Mouse (Mus musculus): ENCODE results near the gene Zfp648. TPM values are rescaled to one million over a fixed set of nuclear protein-coding genes. Genes with fewer than 3 reads are reported as not detected.
A peak's percentile ranks its signal among the peaks of the same experiment; 100 is the strongest.

Zfp648 gene
- polyA plus RNA-seq, 1 experiment from 2014 or later, result not detected

GRCm38 (mm10) chr1:154223807-154224207 lies 22.8 kb downstream of the Zfp648 start:
- Histone ChIP-seq H3K4me2 (no peak overlapping the region), H3K4me3 (ENCODE audit: low read depth, low read length) (no peak overlapping the region), H3K27me3 (ENCODE audit: insufficient read depth, low read length) (no peaks in the 10 kb centered on the region), H3K4me1 (ENCODE audit: insufficient read depth) (no peaks in the 10 kb centered on the region), H3K9me3 (ENCODE audit: low read depth, low read length) (no peaks in the 10 kb centered on the region), H3K27ac (ENCODE audit: low read depth) (no peak overlapping the region), H3K36me3 (ENCODE audit: insufficient read depth) (no peaks in the 10 kb centered on the region), H3K9ac (no peak overlapping the region)
- no peak for DNase-seq
- no peak for TF ChIP-seq CTCF (IDR thresholded peaks at IDR 0.05; ENCODE audit: low read depth)
- ATAC-seq (ENCODE audit: insufficient read depth), result no peak
- WGBS, result 52% methylated on average over 1 of the region's 1 CpGs

GRCm38 (mm10) chr1:154232594-154232993 lies 31.6 kb downstream of the Zfp648 start:
- Histone ChIP-seq H3K4me3 (ENCODE audit: low read depth, low read length) (no peak overlapping the region), H3K4me2 (no peak overlapping the region), H3K27ac (ENCODE audit: low read depth) (no peak overlapping the region), H3K27me3 (ENCODE audit: insufficient read depth, low read length) (no peaks in the 10 kb centered on the region), H3K9ac (no peak overlapping the region), H3K4me1 (ENCODE audit: insufficient read depth) (no peaks in the 10 kb centered on the region), H3K9me3 (ENCODE audit: low read depth, low read length) (no peaks in the 10 kb centered on the region), H3K36me3 (ENCODE audit: insufficient read depth) (no peaks in the 10 kb centered on the region)
- no peak for TF ChIP-seq CTCF (IDR thresholded peaks at IDR 0.05; ENCODE audit: low read depth)
- DNase-seq (peak; percentile 22), ATAC-seq (ENCODE audit: insufficient read depth) (no peak)
- WGBS, result 63% methylated on average over 4 of the region's 4 CpGs

- H3K4me3 ChIP-seq (ENCODE audit: low read depth, low read length), result no peak overlapping the region
- no peak overlapping the region for H3K9ac ChIP-seq
- DNase-seq, result no peak
- H3K4me2 ChIP-seq, result no peak overlapping the region
- no peaks in the 10 kb centered on the region for H3K36me3 ChIP-seq (ENCODE audit: insufficient read depth)
- H3K4me1 ChIP-seq (ENCODE audit: insufficient read depth), result no peaks in the 10 kb centered on the region
- WGBS, result 73% methylated on average over 6 of the region's 6 CpGs
- TF ChIP-seq CTCF (IDR thresholded peaks at IDR 0.05; ENCODE audit: low read depth), result no peak
- no peak for ATAC-seq (ENCODE audit: insufficient read depth)
- H3K27me3 ChIP-seq (ENCODE audit: insufficient read depth, low read length), result no peaks in the 10 kb centered on the region
- H3K27ac ChIP-seq (ENCODE audit: low read depth), result no peak overlapping the region
- H3K9me3 ChIP-seq (ENCODE audit: low read depth, low read length), result no peaks in the 10 kb centered on the region
Observed at GRCm38 (mm10) chr1:154233033-154233432, 32.0 kb downstream of the Zfp648 start.

- no peaks in the 10 kb centered on the region for H3K9me3 ChIP-seq (ENCODE audit: low read depth, low read length)
- no peak overlapping the region for H3K4me3 ChIP-seq (ENCODE audit: low read depth, low read length)
- no peak overlapping the region for H3K9ac ChIP-seq
- ATAC-seq (ENCODE audit: insufficient read depth), result no peak
- no peak overlapping the region for H3K4me2 ChIP-seq
- no peak for TF ChIP-seq CTCF (IDR thresholded peaks at IDR 0.05; ENCODE audit: low read depth)
- H3K27ac ChIP-seq (ENCODE audit: low read depth), result no peak overlapping the region
- H3K27me3 ChIP-seq (ENCODE audit: insufficient read depth, low read length), result no peaks in the 10 kb centered on the region
- no peaks in the 10 kb centered on the region for H3K36me3 ChIP-seq (ENCODE audit: insufficient read depth)
- no peak for DNase-seq
- H3K4me1 ChIP-seq (ENCODE audit: insufficient read depth), result no peaks in the 10 kb centered on the region
- 72% methylated on average over 9 of the region's 9 CpGs for WGBS
Observed at GRCm38 (mm10) chr1:154234814-154235213, 33.8 kb downstream of the Zfp648 start.

- DNase-seq (peak; percentile 32), ATAC-seq (ENCODE audit: insufficient read depth) (no peak)
- Histone ChIP-seq H3K9me3 (ENCODE audit: low read depth, low read length) (no peaks in the 10 kb centered on the region), H3K4me1 (ENCODE audit: insufficient read depth) (no peaks in the 10 kb centered on the region), H3K36me3 (ENCODE audit: insufficient read depth) (no peaks in the 10 kb centered on the region), H3K4me3 (ENCODE audit: low read depth, low read length) (no peak overlapping the region), H3K9ac (no peak overlapping the region), H3K27ac (ENCODE audit: low read depth) (no peak overlapping the region), H3K4me2 (no peak overlapping the region), H3K27me3 (ENCODE audit: insufficient read depth, low read length) (no peaks in the 10 kb centered on the region)
- TF ChIP-seq CTCF (IDR thresholded peaks at IDR 0.05; ENCODE audit: low read depth), result peak; percentile 45
Observed at GRCm38 (mm10) chr1:154238876-154239275, 37.9 kb downstream of the Zfp648 start.

- Histone ChIP-seq H3K9ac (no peak overlapping the region), H3K4me3 (ENCODE audit: low read depth, low read length) (no peak overlapping the region), H3K36me3 (ENCODE audit: insufficient read depth) (no peaks in the 10 kb centered on the region), H3K27me3 (ENCODE audit: insufficient read depth, low read length) (no peaks in the 10 kb centered on the region), H3K27ac (ENCODE audit: low read depth) (no peak overlapping the region), H3K9me3 (ENCODE audit: low read depth, low read length) (no peaks in the 10 kb centered on the region), H3K4me2 (no peak overlapping the region), H3K4me1 (ENCODE audit: insufficient read depth) (no peaks in the 10 kb centered on the region)
- WGBS, result 72% methylated on average over 2 of the region's 2 CpGs
- TF ChIP-seq CTCF (IDR thresholded peaks at IDR 0.05; ENCODE audit: low read depth), result no peak
- ATAC-seq (ENCODE audit: insufficient read depth) (no peak), DNase-seq (no peak)
Observed at GRCm38 (mm10) chr1:154251186-154251585, 50.2 kb downstream of the Zfp648 start.

GRCm38 (mm10) chr1:154252739-154253138 lies 51.8 kb downstream of the Zfp648 start:
- no peak for DNase-seq
- no peak for ATAC-seq (ENCODE audit: insufficient read depth)
- no peaks in the 10 kb centered on the region for H3K9me3 ChIP-seq (ENCODE audit: low read depth, low read length)
- H3K4me2 ChIP-seq, result no peak overlapping the region
- no peak overlapping the region for H3K4me3 ChIP-seq (ENCODE audit: low read depth, low read length)
- no peaks in the 10 kb centered on the region for H3K27me3 ChIP-seq (ENCODE audit: insufficient read depth, low read length)
- no peak overlapping the region for H3K9ac ChIP-seq
- WGBS, result 48% methylated on average over 5 of the region's 5 CpGs
- no peaks in the 10 kb centered on the region for H3K36me3 ChIP-seq (ENCODE audit: insufficient read depth)
- TF ChIP-seq CTCF (IDR thresholded peaks at IDR 0.05; ENCODE audit: low read depth), result no peak
- no peak overlapping the region for H3K27ac ChIP-seq (ENCODE audit: low read depth)
- no peaks in the 10 kb centered on the region for H3K4me1 ChIP-seq (ENCODE audit: insufficient read depth)

Measured in lung, embryonic 14.5 days (tissue).